Mouse (Mus musculus): ENCODE measurements around the gene Cnga3. TPM values are rescaled to one million over a fixed set of nuclear protein-coding genes. Genes with fewer than 3 reads are reported as not detected.

The Cnga3 gene
- total RNA-seq, 2 experiments from 2014 or later = 0.22 TPM; not detected in 1

GRCm38 (mm10) chr1:37258443-37258842 lies 44.2 kb downstream of the Cnga3 start:
- intact Hi-C loops (cut with DNase I) = loop anchor here (10.0 kb wide), 1 partner anchor 354 kb away; no protein-coding TSS in a partner anchor
- DNase-seq = no peak

GRCm38 (mm10) chr1:37272464-37272863 lies 58.2 kb downstream of the Cnga3 start:
- intact Hi-C loops (cut with DNase I) = loop anchor here (1.0 to 5.0 kb wide), 3 partner anchors 129 to 530 kb away; no protein-coding TSS in a partner anchor
- DNase-seq = peak; percentile 70 to 79

- DNase-seq = no peak
- intact Hi-C loops (cut with DNase I) = no loop called here
Measured at GRCm38 (mm10) chr1:37286556-37286955, 72.3 kb downstream of the Cnga3 start.

- no peak for DNase-seq
- intact Hi-C loops (cut with DNase I) = no loop called here
Measured at GRCm38 (mm10) chr1:37287748-37288147, 73.5 kb downstream of the Cnga3 start.

- DNase-seq = no peak
- intact Hi-C loops (cut with DNase I) = no loop called here
Measured at GRCm38 (mm10) chr1:37288181-37288935, 74.1 kb downstream of the Cnga3 start.

GRCm38 (mm10) chr1:37288941-37289340 lies 74.7 kb downstream of the Cnga3 start:
- DNase-seq = no peak
- intact Hi-C loops (cut with DNase I) = no loop called here

- intact Hi-C loops (cut with DNase I) = no loop called here
- no peak for DNase-seq
Measured at GRCm38 (mm10) chr1:37296414-37296813, 82.2 kb downstream of the Cnga3 start.

- intact Hi-C loops (cut with DNase I) = no loop called here
- DNase-seq = no peak
Measured at GRCm38 (mm10) chr1:37298904-37299303, 84.7 kb downstream of the Cnga3 start.

GRCm38 (mm10) chr1:37299540-37300491 lies 85.6 kb downstream of the Cnga3 start, which contains the start of gene Inpp4a:
Gene Inpp4a, plus strand, starts transcription at chr1:37299865.
- peak; percentile 93 to 95 for DNase-seq
- intact Hi-C loops (cut with DNase I) = no loop called here

- DNase-seq = no peak
- intact Hi-C loops (cut with DNase I) = no loop called here
Measured at GRCm38 (mm10) chr1:37300650-37301049, 86.4 kb downstream of the Cnga3 start.

- intact Hi-C loops (cut with DNase I) = no loop called here
- no peak for DNase-seq
Measured at GRCm38 (mm10) chr1:37302801-37303200, 88.6 kb downstream of the Cnga3 start.

- DNase-seq = no peak
- intact Hi-C loops (cut with DNase I) = no loop called here
Measured at GRCm38 (mm10) chr1:37305691-37306287, 91.6 kb downstream of the Cnga3 start.

GRCm38 (mm10) chr1:37307586-37307985 lies 93.4 kb downstream of the Cnga3 start:
- peak in 1 of 2 experiments; percentile 29 for DNase-seq
- intact Hi-C loops (cut with DNase I) = no loop called here

- no peak for DNase-seq
- intact Hi-C loops (cut with DNase I) = no loop called here
Measured at GRCm38 (mm10) chr1:37308021-37308742, 93.9 kb downstream of the Cnga3 start.

- DNase-seq = no peak
- intact Hi-C loops (cut with DNase I) = no loop called here
Measured at GRCm38 (mm10) chr1:37308743-37309100, 94.5 kb downstream of the Cnga3 start.

- DNase-seq = no peak
- intact Hi-C loops (cut with DNase I) = no loop called here
Measured at GRCm38 (mm10) chr1:37309939-37310515, 95.8 kb downstream of the Cnga3 start.

Measured in heart, postnatal 10 days (tissue).